Mouse (Mus musculus): ENCODE results near the gene Znrf2.

DNA sequence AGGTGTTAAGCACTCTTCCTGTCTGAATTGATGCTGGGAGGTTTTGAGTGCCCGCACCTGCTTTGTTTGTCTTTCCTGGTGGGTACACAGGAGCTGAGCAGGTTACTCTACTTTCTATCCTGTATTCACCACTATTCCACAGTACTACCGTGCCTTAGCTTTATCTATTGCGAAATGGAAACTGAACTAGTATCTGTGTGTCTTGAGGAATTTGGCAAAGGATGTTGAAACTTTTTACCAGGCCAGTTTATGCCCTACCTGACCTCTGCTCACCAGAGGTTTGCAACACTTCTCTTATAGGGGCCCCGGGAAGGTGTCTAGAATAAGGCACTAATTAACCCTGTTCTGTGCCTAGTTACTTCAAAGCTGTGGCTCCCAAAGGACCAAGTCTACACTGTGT, 27.6 kb upstream of the Znrf2 start:
- TF ChIP-seq EP300 (IDR thresholded peaks at IDR 0.05; ENCODE audit: insufficient read depth, low read depth, low read length) (no peak), CTCF (IDR thresholded peaks at IDR 0.05) (no peak)
